Mouse (Mus musculus): ENCODE measurements around the gene Ubtd1. TPM values are rescaled to one million over a fixed set of nuclear protein-coding genes. Genes with fewer than 3 reads are reported as not detected.

The Ubtd1 gene
- total RNA-seq (2012; rRNA removed) (3.1 and 3.6 TPM in 2 replicates), total RNA-seq (2014; rRNA removed) (3.1 and 3.4 TPM in 2 replicates), polyA plus RNA-seq (2012; ENCODE audit: insufficient read length, low read depth) (5.5 and 5.8 TPM in 2 replicates)

- TF ChIP-seq SIN3A (IDR thresholded peaks at IDR 0.05; ENCODE audit: low read length), result peak; percentile 37; the same call in 1 of the 2 replicates
- TF ChIP-seq RAD21 (IDR thresholded peaks at IDR 0.05; ENCODE audit: low read depth, low read length), result no peak
- in situ Hi-C loops (cut with MboI; ENCODE audit: low pct_ligation_motif_present, low pct_unique_long_range_greater_than_20kb, low sequenced_read_pairs) (no loop called here), dilution Hi-C loops (cut with MboI; ENCODE audit: extremely low pct_ligation_motif_present, extremely low pct_unique_long_range_greater_than_20kb, low sequenced_read_pairs) (no loop called here)
These were observed at the start of gene Ubtd1 for GRCm38 (mm10) chr19:41981595-41981927. TSS of gene Ubtd1 (plus strand) at chr19:41981763.

GRCm38 (mm10) chr19:41932686-41933085 lies 48.9 kb upstream of the Ubtd1 start:
- peak overlapping the region; percentile 73 for H3K9ac ChIP-seq (ENCODE audit: insufficient read depth, low read depth)
- H3K36me3 ChIP-seq (replicated peaks in 1 of 2; ENCODE audit: control insufficient read depth in 1 of 2, insufficient read depth in 1 of 2, low read length in 1 of 2), result peaks cover 29 to 59% of the 10 kb centered on the region in 2 experiments
- peaks cover 61% of the 10 kb centered on the region for H3K79me2 ChIP-seq (replicated peaks; ENCODE audit: control insufficient read depth, extremely low read depth, insufficient read depth, poor library complexity, severe bottlenecking)
- dilution Hi-C loops (cut with MboI; ENCODE audit: extremely low pct_ligation_motif_present, extremely low pct_unique_long_range_greater_than_20kb, low sequenced_read_pairs) (no loop called here), in situ Hi-C loops (cut with MboI; ENCODE audit: low pct_ligation_motif_present, low pct_unique_long_range_greater_than_20kb, low sequenced_read_pairs) (loop anchor here (5.0 kb wide), 1 partner anchor 55 kb away; no protein-coding TSS in a partner anchor)
- no peaks in the 10 kb centered on the region for H3K9me3 ChIP-seq (replicated peaks; ENCODE audit: low read length)
- peaks cover 8 to 36% of the 10 kb centered on the region in 2 experiments; a peak in 3 of 4 replicates for H3K4me1 ChIP-seq (ENCODE audit: control insufficient read depth in 1 of 2, insufficient read depth in 2 of 2)
- no peaks in the 10 kb centered on the region for H3K27me3 ChIP-seq (replicated peaks)
- H3K4me2 ChIP-seq (ENCODE audit: insufficient read depth, low read depth, poor library complexity, severe bottlenecking), result peak overlapping the region; percentile 65
- H3K27ac ChIP-seq (ENCODE audit: insufficient read depth, low read depth), result peak overlapping the region; percentile 61
- peak overlapping the region; percentile 96 to 99 (median 98) for H3K4me3 ChIP-seq (replicated peaks in 1 of 3; ENCODE audit: low read depth in 2 of 3, low read length in 2 of 3, poor library complexity in 1 of 3)
- peak; percentile 58 for DNase-seq (ENCODE audit: extremely low read depth)
- TF ChIP-seq SIN3A (IDR thresholded peaks at IDR 0.05; ENCODE audit: low read length) (peak; percentile 7; the same call in 1 of the 2 replicates), MYC (IDR thresholded peaks at IDR 0.05; ENCODE audit: low read depth, low read length) (0 out of 2 replicates have a peak, but pooled peaks have one; percentile 56), E2F4 (IDR thresholded peaks at IDR 0.05; ENCODE audit: insufficient replicate concordance, low read depth, low read length) (no peak), RCOR1 (conservative IDR thresholded peaks at IDR 0.05; ENCODE audit: low read depth, low read length) (no peak), USF1 (IDR thresholded peaks at IDR 0.05; ENCODE audit: low read depth, low read length) (peak; percentile 46; the same call in 1 of the 2 replicates), USF2 (conservative IDR thresholded peaks at IDR 0.05; ENCODE audit: low read depth, low read length) (peak; percentile 26), BHLHE40 (IDR thresholded peaks at IDR 0.05; ENCODE audit: low read depth, low read length) (peak; percentile 40; the same call in 1 of the 2 replicates)

More at GRCm38 (mm10) chr19:41981595-41981927, at the start of gene Ubtd1:
- H3K27ac ChIP-seq (ENCODE audit: insufficient read depth, low read depth), result peak within 1 kb of the TSS; percentile 16
- peaks cover 0 to 16% of the 10 kb centered on the region in 2 experiments for H3K36me3 ChIP-seq (replicated peaks in 1 of 2; ENCODE audit: control insufficient read depth in 1 of 2, insufficient read depth in 1 of 2, low read length in 1 of 2)
- H3K4me2 ChIP-seq (ENCODE audit: insufficient read depth, low read depth, poor library complexity, severe bottlenecking), result peak within 1 kb of the TSS; percentile 83
- H3K9ac ChIP-seq (ENCODE audit: insufficient read depth, low read depth), result peak within 1 kb of the TSS; percentile 54
- peaks cover 17% of the 10 kb centered on the region for H3K79me2 ChIP-seq (replicated peaks; ENCODE audit: control insufficient read depth, extremely low read depth, insufficient read depth, poor library complexity, severe bottlenecking)
- H3K27me3 ChIP-seq (replicated peaks), result peaks cover 24% of the 10 kb centered on the region
- H3K4me1 ChIP-seq (ENCODE audit: control insufficient read depth in 1 of 2, insufficient read depth in 2 of 2), result peaks cover 0 to 41% of the 10 kb centered on the region in 2 experiments; a peak in 2 of 4 replicates
- H3K4me3 ChIP-seq (replicated peaks in 1 of 3; ENCODE audit: low read depth in 2 of 3, low read length in 2 of 3, poor library complexity in 1 of 3), result peak within 1 kb of the TSS; percentile 65 to 86 (median 83)
- H3K9me3 ChIP-seq (replicated peaks; ENCODE audit: low read length), result no peaks in the 10 kb centered on the region
- DNase-seq (ENCODE audit: extremely low read depth), result no peak

- dilution Hi-C loops (cut with MboI; ENCODE audit: extremely low pct_ligation_motif_present, extremely low pct_unique_long_range_greater_than_20kb, low sequenced_read_pairs) (no loop called here), in situ Hi-C loops (cut with MboI; ENCODE audit: low pct_ligation_motif_present, low pct_unique_long_range_greater_than_20kb, low sequenced_read_pairs) (loop anchor here (5.0 kb wide), 1 partner anchor 54 kb away; no protein-coding TSS in a partner anchor)
- H3K9me3 ChIP-seq (replicated peaks; ENCODE audit: low read length), result no peaks in the 10 kb centered on the region
- TF ChIP-seq USF1 (IDR thresholded peaks at IDR 0.05; ENCODE audit: low read depth, low read length) (peak; percentile 62), JUN (IDR thresholded peaks at IDR 0.05; ENCODE audit: insufficient read depth, low read depth, low read length) (no peak), MAFK (IDR thresholded peaks at IDR 0.05; ENCODE audit: insufficient replicate concordance, low read length) (no peak), CHD2 (IDR thresholded peaks at IDR 0.05; ENCODE audit: low read length) (peak; percentile 96), ZC3H11A (IDR thresholded peaks at IDR 0.05; ENCODE audit: low read depth, low read length) (no peak), EP300 (IDR thresholded peaks at IDR 0.05; ENCODE audit: low read length) (no peak), RCOR1 (conservative IDR thresholded peaks at IDR 0.05; ENCODE audit: low read depth, low read length) (no peak), ETS1 (conservative IDR thresholded peaks at IDR 0.05; ENCODE audit: low read depth, low read length) (no peak), KAT2A (IDR thresholded peaks at IDR 0.05; ENCODE audit: insufficient replicate concordance, low read length) (peak; percentile 97), SMC3 (IDR thresholded peaks at IDR 0.05; ENCODE audit: low read depth, low read length) (no peak), MAZ (IDR thresholded peaks at IDR 0.05; ENCODE audit: low read depth, low read length) (0 out of 2 replicates have a peak, but pooled peaks have one; percentile 35), CHD1 (IDR thresholded peaks at IDR 0.05; ENCODE audit: low read depth, low read length) (no peak), POLR2AphosphoS2 (IDR thresholded peaks at IDR 0.05; ENCODE audit: low read depth, low read length) (no peak), ZNF384 (IDR thresholded peaks at IDR 0.05; ENCODE audit: low read depth, low read length) (peak; percentile 67), RAD21 (IDR thresholded peaks at IDR 0.05; ENCODE audit: low read depth, low read length) (no peak)
These were observed 48.1 kb upstream of the Ubtd1 start, which contains the start of the genes Exosc1 and Zdhhc16 for GRCm38 (mm10) chr19:41933179-41934086. TSS of gene Exosc1 (minus strand) at chr19:41933423. TSS of gene Zdhhc16 (plus strand) at chr19:41933480.

More at GRCm38 (mm10) chr19:41933179-41934086, 48.1 kb upstream of the Ubtd1 start, which contains the start of the genes Exosc1 and Zdhhc16:
- H3K27ac ChIP-seq (ENCODE audit: insufficient read depth, low read depth), result peak within 1 kb of the TSS; percentile 61
- peak within 1 kb of the TSS; percentile 96 to 99 (median 98) for H3K4me3 ChIP-seq (replicated peaks in 1 of 3; ENCODE audit: low read depth in 2 of 3, low read length in 2 of 3, poor library complexity in 1 of 3)
- H3K27me3 ChIP-seq (replicated peaks), result no peaks in the 10 kb centered on the region
- peaks cover 8 to 36% of the 10 kb centered on the region in 2 experiments; a peak in 3 of 4 replicates for H3K4me1 ChIP-seq (ENCODE audit: control insufficient read depth in 1 of 2, insufficient read depth in 2 of 2)
- peaks cover 29 to 59% of the 10 kb centered on the region in 2 experiments for H3K36me3 ChIP-seq (replicated peaks in 1 of 2; ENCODE audit: control insufficient read depth in 1 of 2, insufficient read depth in 1 of 2, low read length in 1 of 2)
- peak; percentile 98 for DNase-seq (ENCODE audit: extremely low read depth)
- H3K4me2 ChIP-seq (ENCODE audit: insufficient read depth, low read depth, poor library complexity, severe bottlenecking), result peak within 1 kb of the TSS; percentile 91
- H3K9ac ChIP-seq (ENCODE audit: insufficient read depth, low read depth), result peak within 1 kb of the TSS; percentile 86
- peaks cover 59% of the 10 kb centered on the region for H3K79me2 ChIP-seq (replicated peaks; ENCODE audit: control insufficient read depth, extremely low read depth, insufficient read depth, poor library complexity, severe bottlenecking)

Data from CH12.LX (cell line).